ENCODE assay signal across 1 mouse cellular context in genomic region chr12:71535251-71535650, GRCm38 (mm10).
TF ChIP-seq lines count a peak whose summit lies in the region.

No protein-coding gene starts in this region.

TF ChIP-seq in CH12.LX, 34 proteins besides CTCF, POLR2A, EP300 and RAD21 (continued from another document):
- no peak for TF ChIP-seq PAX5 (IDR thresholded peaks at IDR 0.05; ENCODE audit: low read length)
- TF ChIP-seq HCFC1 (IDR thresholded peaks at IDR 0.05; ENCODE audit: low read depth, low read length), result no peak
- TF ChIP-seq BHLHE40 (IDR thresholded peaks at IDR 0.05; ENCODE audit: low read depth, low read length), result peak; percentile 66
- TF ChIP-seq USF1 (IDR thresholded peaks at IDR 0.05; ENCODE audit: low read depth, low read length), result no peak
- TF ChIP-seq ETS1 (conservative IDR thresholded peaks at IDR 0.05; ENCODE audit: low read depth, low read length), result no peak
- no peak for TF ChIP-seq E2F4 (IDR thresholded peaks at IDR 0.05; ENCODE audit: insufficient replicate concordance, low read depth, low read length)
- TF ChIP-seq KAT2A (IDR thresholded peaks at IDR 0.05; ENCODE audit: insufficient replicate concordance, low read length), result no peak
- no peak for TF ChIP-seq CHD1 (IDR thresholded peaks at IDR 0.05; ENCODE audit: low read depth, low read length)
- no peak for TF ChIP-seq NELFE (IDR thresholded peaks at IDR 0.05; ENCODE audit: low read depth, low read length)
- TF ChIP-seq MAX (IDR thresholded peaks at IDR 0.05; ENCODE audit: low read length), result no peak
- TF ChIP-seq MXI1 (IDR thresholded peaks at IDR 0.05; ENCODE audit: low read depth, low read length), result no peak
- no peak for TF ChIP-seq GABPA (IDR thresholded peaks at IDR 0.05; ENCODE audit: insufficient replicate concordance, low read depth, low read length)
- no peak for TF ChIP-seq MAZ (IDR thresholded peaks at IDR 0.05; ENCODE audit: low read depth, low read length)
- no peak for TF ChIP-seq ZC3H11A (IDR thresholded peaks at IDR 0.05; ENCODE audit: low read depth, low read length)
- TF ChIP-seq IRF4 (IDR thresholded peaks at IDR 0.05; ENCODE audit: low read depth, low read length), result peak; percentile 90
- TF ChIP-seq USF2 (conservative IDR thresholded peaks at IDR 0.05; ENCODE audit: low read depth, low read length), result no peak
- peak; percentile 95 for TF ChIP-seq JUND (conservative IDR thresholded peaks at IDR 0.05; ENCODE audit: low read depth, low read length)
- no peak for TF ChIP-seq ZMIZ1 (IDR thresholded peaks at IDR 0.05; ENCODE audit: low read depth, low read length)
- no peak for TF ChIP-seq MYC (IDR thresholded peaks at IDR 0.05; ENCODE audit: low read depth, low read length)
- TF ChIP-seq SIN3A (IDR thresholded peaks at IDR 0.05; ENCODE audit: low read length), result no peak
- no peak for TF ChIP-seq CHD2 (IDR thresholded peaks at IDR 0.05; ENCODE audit: low read length)
- no peak for TF ChIP-seq RCOR1 (conservative IDR thresholded peaks at IDR 0.05; ENCODE audit: low read depth, low read length)
- TF ChIP-seq ZNF384 (IDR thresholded peaks at IDR 0.05; ENCODE audit: low read depth, low read length), result no peak
